Mouse (Mus musculus): Measurements from ENCODE around the gene Fads6.

DNA sequence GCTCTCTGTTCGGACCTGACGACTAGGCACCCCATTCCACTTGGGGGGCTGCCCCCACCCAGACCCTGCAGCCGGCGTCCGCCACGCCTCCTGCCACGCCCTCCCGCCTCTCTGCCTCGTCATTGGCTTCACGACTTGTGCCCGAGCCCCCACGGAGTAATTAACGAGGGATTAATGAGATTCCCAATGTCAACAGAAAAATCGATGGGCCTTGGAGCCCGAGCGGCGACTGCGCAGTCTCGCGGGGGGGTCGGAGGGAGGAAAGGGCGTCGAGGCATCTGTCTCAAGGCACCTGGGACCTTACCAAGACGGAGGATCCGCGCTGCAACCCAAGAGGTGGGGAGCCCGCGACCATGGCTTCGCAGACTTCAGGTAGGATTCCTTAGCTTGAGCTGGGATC is 37.1 kb upstream of the Fads6 start, which contains the start of gene Otop3:
- no peak for TF ChIP-seq CTCF (IDR thresholded peaks at IDR 0.05; ENCODE audit: extremely low read depth, insufficient read depth, insufficient read length, insufficient replicate concordance)
- no peak for TF ChIP-seq POLR2A (IDR thresholded peaks at IDR 0.05; ENCODE audit: low read depth, low read length)

Data from spleen, adult 2 months (tissue).